14 mouse cellular contexts compared by ENCODE assay signal in the genomic region with DNA sequence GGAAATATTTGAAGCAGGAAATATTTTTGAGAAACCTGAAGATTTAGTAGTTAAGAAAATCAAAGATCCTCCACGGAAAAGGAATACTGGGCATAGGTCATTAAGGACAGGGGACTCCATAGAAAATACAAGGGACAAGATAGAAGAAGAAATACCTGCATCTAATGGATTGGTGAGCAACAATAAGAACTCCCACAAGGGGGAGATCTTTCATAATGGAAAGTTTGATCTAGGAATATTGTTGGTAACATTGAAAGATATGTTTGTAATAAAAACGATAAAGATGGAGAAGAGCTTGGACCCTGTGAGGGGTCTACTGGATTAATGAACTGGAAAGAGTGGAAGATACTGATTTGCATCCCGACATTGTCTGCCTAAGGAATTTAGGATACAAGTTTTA. TPM values are rescaled to one million over a fixed set of nuclear protein-coding genes. Genes with fewer than 3 reads are reported as not detected.
DNase-seq lines count a peak whose midpoint lies in the region; ATAC-seq and TF ChIP-seq lines count a peak whose summit lies in the region.
"Had no signal": no experiment of that assay in that cellular context is flagged by ENCODE, and none has a peak within 500 bp of the region (broad histone marks: within the 10 kb centered on the region; RNA-seq: fewer than 3 reads in every experiment).

No protein-coding gene starts in this region.

- H3K9ac ChIP-seq in forebrain, postnatal 0 days = no peak overlapping the region
- H3K9ac ChIP-seq: liver, embryonic 15.5 days had no signal

- 55% methylated on average over 3 of the region's 3 CpGs for WGBS in forebrain, postnatal 0 days
- 64% methylated on average over 3 of the region's 3 CpGs for WGBS in forebrain, embryonic 10.5 days

- H3K9me3 ChIP-seq in forebrain, postnatal 0 days (ENCODE audit: low read length) = no peaks in the 10 kb centered on the region
- no peaks in the 10 kb centered on the region for H3K9me3 ChIP-seq in forebrain, embryonic 10.5 days
- H3K9me3 ChIP-seq: liver, embryonic 15.5 days had no signal

- no peak for ATAC-seq in forebrain, postnatal 0 days

- DNase-seq in forebrain, postnatal 0 days = peak; percentile 42
- DNase-seq in forebrain, embryonic 10.5 days (ENCODE audit: extremely low spot score, low spot score) = no peak
- DNase-seq in layer of hippocampus, adult 2 months (ENCODE audit: low spot score in 2 of 2) = peak; percentile 0 to 20
- no peak for DNase-seq in layer of hippocampus, postnatal 25 days (ENCODE audit: extremely low spot score in 1 of 2, low spot score in 1 of 2)
- peak; percentile 61 for DNase-seq in 3T3-L1 (ENCODE audit: low read depth, low spot score)
- peak; percentile 39 for DNase-seq in NIH3T3 (ENCODE audit: low read depth)
- DNase-seq in spleen, adult 18-20 months = no peak
- no peak for DNase-seq in heart, postnatal 4 days
- DNase-seq: heart, adult 18-20 months; right cerebral cortex, adult 18-20 months had no signal

- no peak overlapping the region for H3K4me2 ChIP-seq in forebrain, postnatal 0 days (ENCODE audit: low read depth)
- H3K4me2 ChIP-seq: liver, embryonic 15.5 days had no signal

- no peaks in the 10 kb centered on the region for H3K36me3 ChIP-seq in forebrain, postnatal 0 days (ENCODE audit: insufficient read depth)
- no peaks in the 10 kb centered on the region for H3K36me3 ChIP-seq in forebrain, embryonic 10.5 days (replicated peaks)
- H3K36me3 ChIP-seq: hindbrain, embryonic 10.5 days; liver, embryonic 15.5 days had no signal

- H3K27ac ChIP-seq in forebrain, postnatal 0 days (ENCODE audit: low read depth, low read length) = no peak overlapping the region
- H3K27ac ChIP-seq in forebrain, embryonic 10.5 days = no peak overlapping the region
- no peak overlapping the region for H3K27ac ChIP-seq in layer of hippocampus, adult 2 months
- H3K27ac ChIP-seq: hindbrain, embryonic 10.5 days; liver, embryonic 15.5 days had no signal

- H3K4me3 ChIP-seq in forebrain, postnatal 0 days (ENCODE audit: low read depth, low read length) = no peak overlapping the region
- no peak overlapping the region for H3K4me3 ChIP-seq in forebrain, embryonic 10.5 days
- H3K4me3 ChIP-seq in layer of hippocampus, adult 2 months = no peak overlapping the region
- H3K4me3 ChIP-seq: hindbrain, embryonic 10.5 days; liver, embryonic 15.5 days; megakaryocyte, embryonic 14.5 days had no signal

- peak; percentile 57 for TF ChIP-seq CTCF in forebrain, postnatal 0 days (IDR thresholded peaks at IDR 0.05; ENCODE audit: low read depth)
- peak; percentile 76 for TF ChIP-seq CTCF in layer of hippocampus, adult 2 months (conservative IDR thresholded peaks at IDR 0.05)

- H3K4me1 ChIP-seq in forebrain, postnatal 0 days (ENCODE audit: insufficient read depth) = no peaks in the 10 kb centered on the region
- H3K4me1 ChIP-seq in forebrain, embryonic 10.5 days = no peaks in the 10 kb centered on the region
- H3K4me1 ChIP-seq: hindbrain, embryonic 10.5 days; liver, embryonic 15.5 days; megakaryocyte, embryonic 14.5 days had no signal

- no peaks in the 10 kb centered on the region for H3K27me3 ChIP-seq in forebrain, postnatal 0 days (ENCODE audit: insufficient read depth, low read length)
- no peaks in the 10 kb centered on the region for H3K27me3 ChIP-seq in forebrain, embryonic 10.5 days (ENCODE audit: poor library complexity, severe bottlenecking)
- H3K27me3 ChIP-seq: liver, embryonic 15.5 days; megakaryocyte, embryonic 14.5 days had no signal

RNA-seq across cellular contexts. Expression of a gene that starts 20.1 kb away (rescaled TPM):
- total RNA-seq in forebrain, postnatal 0 days (2014; rRNA removed) = not detected in 2 replicates
- polyA plus RNA-seq in forebrain, postnatal 0 days (2015; fragmentation: Nextera tagmentation; extraction: Ambion mirVana) = not detected in 2 replicates
- not detected in 2 replicates for polyA plus RNA-seq in forebrain, embryonic 10.5 days (2016; fragmentation: Nextera tagmentation; extraction: Ambion mirVana)
- not detected for total RNA-seq in layer of hippocampus, adult 2 months (2021)
- total RNA-seq in layer of hippocampus, postnatal 25 days (2021) = not detected
- not detected for total RNA-seq in heart, postnatal 4 days (2021)
- total RNA-seq: layer of hippocampus, adult 18-20 months had no signal
- polyA plus RNA-seq: hindbrain, embryonic 10.5 days had no signal

RNA-seq across cellular contexts. Expression of a gene that starts 39.7 kb away (rescaled TPM):
- total RNA-seq in forebrain, postnatal 0 days (2014; rRNA removed) = not detected in 2 replicates
- polyA plus RNA-seq in forebrain, postnatal 0 days (2015; fragmentation: Nextera tagmentation; extraction: Ambion mirVana) = not detected in 2 replicates
- not detected in 2 replicates for polyA plus RNA-seq in forebrain, embryonic 10.5 days (2016; fragmentation: Nextera tagmentation; extraction: Ambion mirVana)
- not detected for total RNA-seq in layer of hippocampus, adult 2 months (2021)
- not detected for total RNA-seq in layer of hippocampus, postnatal 25 days (2021)
- total RNA-seq in heart, postnatal 4 days (2021) = not detected
- total RNA-seq: heart, adult 18-20 months; layer of hippocampus, adult 18-20 months had no signal
- polyA plus RNA-seq: hindbrain, embryonic 10.5 days had no signal

Comparison
In these comparisons a context has a peak if more than half of its experiments do, and no peak if none do; other contexts are left out.
1. DNase-seq: peak in forebrain, postnatal 0 days (single experiment), layer of hippocampus, adult 2 months (2 of 2), 3T3-L1 (single experiment) and NIH3T3 (single experiment); none in forebrain, embryonic 10.5 days (single experiment), layer of hippocampus, postnatal 25 days (0 of 2), spleen, adult 18-20 months (0 of 2) and heart, postnatal 4 days (single experiment).